Mouse (Mus musculus): ENCODE data around the gene Zbtb16.
A peak's percentile ranks its signal among the peaks of the same experiment; 100 is the strongest.

Gene Zbtb16

DNA sequence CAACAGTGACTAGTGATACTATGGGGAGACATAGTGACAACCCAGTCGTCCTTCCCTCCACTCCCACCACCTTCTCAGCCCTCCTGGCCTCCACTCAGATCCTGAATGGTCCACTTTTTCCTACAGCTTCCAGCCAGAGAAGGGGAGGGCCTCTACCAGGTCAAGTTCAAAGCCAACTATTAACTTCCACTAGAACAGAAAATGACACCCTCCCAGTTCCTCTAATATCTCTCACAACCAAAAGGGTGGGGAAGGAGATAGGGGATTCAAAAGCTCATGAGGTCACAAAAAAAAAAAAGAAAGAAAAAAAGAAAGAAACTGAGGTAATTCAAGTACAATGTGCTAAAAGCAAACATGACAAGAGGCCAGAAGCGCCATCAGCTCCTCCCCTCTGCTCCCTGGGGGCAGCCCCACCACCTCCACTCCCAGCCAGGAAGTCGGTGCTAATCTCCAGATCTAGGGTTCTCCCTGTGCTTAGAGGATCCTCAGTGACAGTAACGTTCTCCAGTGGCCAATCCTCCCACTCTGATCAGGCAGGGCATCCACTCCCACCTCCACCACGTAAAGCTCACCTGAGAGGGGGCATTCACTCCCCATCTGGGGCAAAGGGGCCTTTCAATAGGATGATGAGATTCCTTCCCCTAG, 180.4 kb downstream of the Zbtb16 start:
- no peak for DNase-seq

DNA sequence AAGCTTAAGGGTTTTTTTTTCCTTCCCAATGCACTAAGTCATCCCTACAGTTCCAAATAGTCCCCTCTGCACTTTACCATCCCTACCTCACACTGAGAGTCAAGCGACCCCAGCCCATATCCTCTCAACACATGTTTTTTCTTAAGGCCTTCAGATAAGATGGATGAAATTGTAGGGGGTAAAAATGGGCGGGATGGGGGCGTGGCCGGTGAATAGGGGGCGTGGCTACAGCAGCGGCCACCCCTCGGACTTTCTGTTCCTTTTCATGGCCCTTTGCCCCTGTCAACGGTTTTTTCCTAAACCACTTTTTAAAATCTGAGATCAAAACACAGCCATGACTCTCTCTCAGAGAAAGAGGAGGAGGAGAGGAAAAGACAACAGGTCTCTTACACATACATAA, 181.3 kb downstream of the Zbtb16 start:
- no peak for DNase-seq

DNA sequence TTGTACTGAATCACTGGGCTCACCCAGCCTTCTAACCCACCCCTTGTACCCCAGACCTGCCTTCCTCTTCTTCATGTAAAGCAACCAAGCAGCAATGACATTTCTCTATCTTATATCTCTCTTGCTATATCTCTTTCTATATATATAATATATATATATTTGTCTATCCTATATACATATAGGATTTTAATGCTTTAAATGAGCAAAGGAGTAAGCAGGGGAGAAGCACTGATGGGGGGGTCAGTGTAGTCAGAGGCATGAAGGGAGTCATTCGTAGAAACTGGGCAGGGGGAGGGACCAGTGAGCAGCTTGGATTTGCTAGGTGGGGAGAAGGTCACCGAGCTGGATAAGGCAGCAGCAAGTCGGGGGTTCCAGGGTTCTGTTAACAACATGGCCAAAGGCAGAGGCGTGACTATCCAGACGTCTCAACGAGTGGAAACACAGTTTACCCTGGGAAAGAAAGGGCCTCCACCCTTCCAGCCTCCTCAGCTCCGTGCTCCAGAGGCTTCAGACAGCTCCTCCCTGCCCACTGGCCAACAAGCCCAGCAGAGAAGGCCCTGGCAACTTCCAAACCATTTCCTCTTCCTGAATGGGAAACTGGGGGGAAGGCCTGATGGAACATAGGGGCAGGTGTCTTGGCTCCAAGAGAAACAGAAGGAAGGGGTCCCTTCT, 182.5 kb downstream of the Zbtb16 start:
- no peak for DNase-seq

DNA sequence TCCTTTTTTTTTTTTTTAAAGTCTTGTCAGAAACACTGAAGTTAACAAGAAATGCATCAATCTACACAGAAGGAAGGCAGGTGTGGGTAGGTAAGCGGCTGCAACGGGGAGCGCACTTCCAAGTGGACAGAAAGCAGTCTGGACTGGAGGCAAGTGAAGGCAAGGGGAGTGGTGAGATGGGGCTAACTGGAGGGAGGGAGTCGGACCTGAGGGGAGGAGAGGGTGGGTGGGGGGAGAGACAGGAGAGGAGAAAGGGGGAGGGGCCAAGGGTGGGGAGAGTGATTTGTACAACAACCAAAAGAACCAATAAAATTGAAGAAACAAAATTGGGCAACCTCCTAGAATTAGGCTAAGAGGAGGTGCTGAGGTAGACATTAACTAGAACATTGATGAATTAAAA, 184.0 kb downstream of the Zbtb16 start:
- DNase-seq: no peak

- no peak for DNase-seq
Observed at GRCm38 (mm10) chr9:48650846-48651245, 185.2 kb downstream of the Zbtb16 start.

DNA sequence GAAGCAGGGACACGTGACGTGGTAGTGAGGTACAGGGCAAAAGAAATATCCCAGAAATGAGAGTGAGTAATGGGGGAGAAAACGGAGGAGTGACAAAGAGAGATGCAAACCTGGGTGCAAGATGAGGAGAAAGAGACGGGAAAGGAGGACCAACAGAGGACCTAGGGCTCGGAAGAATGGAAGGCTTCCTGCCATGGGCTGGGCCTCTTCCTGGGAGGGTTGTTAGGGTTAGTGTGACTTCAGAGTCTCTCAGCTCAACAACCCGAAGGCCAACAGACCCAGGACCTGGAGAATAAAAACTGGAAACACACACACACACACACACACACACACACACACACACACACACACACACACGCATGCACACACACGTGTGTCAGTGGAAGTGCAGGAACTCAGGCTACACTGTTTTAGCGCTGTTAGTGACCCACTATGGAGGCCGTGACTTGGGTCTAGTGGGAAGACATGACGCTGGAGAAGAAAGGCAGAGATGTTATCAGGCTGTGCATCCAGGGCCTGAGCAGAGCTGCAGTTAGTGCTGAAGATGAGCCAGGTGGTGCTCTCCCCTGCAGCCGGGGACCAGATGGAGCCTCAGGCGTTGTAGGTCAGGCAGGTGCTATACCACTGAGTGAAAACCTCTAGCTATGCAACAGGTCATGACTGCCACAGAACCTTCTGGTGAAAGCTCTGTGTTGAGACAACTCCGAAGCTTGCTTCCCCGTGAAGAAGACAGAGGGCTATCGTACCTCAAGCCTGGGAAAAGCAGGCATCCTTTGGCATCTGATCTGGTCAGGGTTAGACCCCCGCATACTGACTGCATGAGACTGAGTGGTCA, 186.0 kb downstream of the Zbtb16 start:
- no peak for DNase-seq

DNA sequence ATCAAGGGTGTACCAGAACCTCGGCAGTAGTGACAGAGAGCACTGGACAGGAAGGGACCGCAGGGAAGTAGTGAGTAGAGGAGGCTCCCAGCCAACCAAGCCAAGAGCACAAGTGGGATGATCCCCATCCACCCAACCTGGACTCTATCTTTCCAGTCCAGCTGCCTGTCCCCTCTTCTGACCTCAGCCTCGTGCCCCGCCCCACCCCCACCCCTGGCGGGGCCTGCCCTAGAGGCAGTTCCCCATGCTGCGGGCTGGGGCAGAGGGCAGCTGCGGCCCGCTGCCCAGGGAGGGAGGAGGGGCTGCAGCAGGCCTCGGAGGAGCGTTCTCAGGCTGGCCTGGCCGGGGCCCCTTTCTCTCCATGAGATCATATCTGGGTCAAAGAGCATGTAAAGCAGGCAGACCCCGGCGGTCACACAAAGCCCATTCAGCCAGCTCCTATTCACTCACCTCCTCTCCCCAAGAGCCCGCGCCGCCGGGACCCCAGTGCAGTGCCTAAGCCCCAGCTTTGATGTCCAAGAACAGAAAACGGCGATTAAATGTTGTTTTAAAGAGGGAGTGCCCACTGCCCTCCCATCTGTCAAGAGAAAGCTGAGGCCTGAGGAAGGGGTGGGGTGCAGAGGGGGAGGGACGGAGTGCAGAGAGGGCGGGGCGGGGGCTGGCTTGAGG, 186.8 kb downstream of the Zbtb16 start:
- peak; percentile 28 for DNase-seq

DNA sequence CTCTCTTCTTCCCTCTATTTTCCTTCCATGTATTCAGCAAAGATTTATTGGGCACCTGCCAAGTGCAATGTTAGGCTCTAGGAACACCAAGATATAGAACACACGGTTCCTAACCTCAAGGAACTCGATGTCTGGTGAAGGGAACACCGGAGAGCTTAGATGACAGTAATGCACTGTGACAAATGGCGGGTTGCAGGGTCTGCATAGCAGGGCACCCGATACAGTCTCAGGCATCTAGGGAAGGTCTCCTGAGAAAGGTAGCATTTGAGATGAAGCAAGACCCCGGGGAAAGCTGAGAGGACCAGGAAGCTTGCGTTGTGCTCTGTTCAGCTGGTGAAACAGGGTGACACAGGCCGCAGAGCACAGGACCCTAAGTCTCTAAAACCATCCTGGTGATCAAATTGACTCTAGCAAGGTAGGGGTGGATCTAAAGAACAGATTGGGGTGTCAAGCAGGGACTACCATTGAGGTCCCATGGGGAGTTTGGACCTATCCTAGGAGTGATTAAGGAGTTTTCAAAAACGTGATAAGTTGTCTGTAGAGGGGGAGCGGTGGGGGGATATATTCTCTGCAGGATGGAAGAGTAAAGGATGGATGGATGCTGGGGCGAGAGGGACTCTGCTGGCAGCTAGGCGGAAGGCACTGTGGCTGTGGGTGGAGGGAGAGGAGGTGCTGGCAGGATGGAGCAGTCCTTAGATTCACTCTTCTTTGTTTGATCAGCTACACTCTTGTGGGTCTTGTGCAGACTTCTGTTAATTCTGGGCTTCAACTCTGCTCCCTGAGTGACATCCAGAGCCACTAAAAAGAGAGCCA, 187.5 kb downstream of the Zbtb16 start:
- peak; percentile 11 for DNase-seq

- peak; percentile 4 for DNase-seq
Observed at GRCm38 (mm10) chr9:48647648-48648284, 188.3 kb downstream of the Zbtb16 start.

DNA sequence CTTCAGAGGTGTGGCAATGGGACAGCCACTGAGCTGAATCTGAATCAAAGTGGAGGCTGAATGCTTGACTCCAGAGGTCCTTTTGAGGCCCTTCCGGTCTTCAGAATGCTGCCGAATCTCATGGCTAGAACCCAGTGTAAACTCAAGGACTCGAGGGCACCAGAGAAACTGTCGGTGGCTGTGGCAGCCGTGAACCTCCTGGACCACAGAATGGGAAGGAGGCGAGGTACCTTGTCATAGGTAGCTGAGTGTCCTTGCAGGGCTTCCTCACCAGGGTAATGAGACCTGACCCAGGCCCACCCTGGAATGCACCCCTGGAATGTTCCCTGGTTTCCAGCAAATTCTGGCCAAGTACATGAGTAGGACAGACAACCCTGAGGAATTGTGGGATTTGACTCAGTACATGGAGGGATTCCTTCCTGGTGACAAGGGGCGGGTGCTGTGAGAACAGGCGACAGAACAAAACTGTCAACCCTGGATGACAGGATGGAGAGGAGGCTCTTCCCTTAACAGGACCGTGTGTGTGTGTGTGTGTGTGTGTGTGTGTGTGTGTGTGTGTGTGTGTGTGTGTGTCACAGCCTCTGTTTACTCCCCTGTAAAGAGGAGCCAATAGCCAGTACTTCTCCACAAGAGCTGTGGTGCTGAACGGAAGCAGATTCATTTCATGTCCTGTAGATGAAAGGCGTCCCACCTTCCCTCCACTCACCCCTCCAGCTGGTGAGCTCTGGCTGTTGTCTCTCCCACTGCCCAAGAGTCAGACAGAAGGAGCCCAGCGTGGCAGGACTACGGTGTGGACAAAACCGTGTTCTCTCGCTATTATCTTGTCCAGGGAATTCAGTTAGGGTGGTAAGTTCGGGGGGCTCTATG, 189.0 kb downstream of the Zbtb16 start:
- peak; percentile 5 for DNase-seq

DNA sequence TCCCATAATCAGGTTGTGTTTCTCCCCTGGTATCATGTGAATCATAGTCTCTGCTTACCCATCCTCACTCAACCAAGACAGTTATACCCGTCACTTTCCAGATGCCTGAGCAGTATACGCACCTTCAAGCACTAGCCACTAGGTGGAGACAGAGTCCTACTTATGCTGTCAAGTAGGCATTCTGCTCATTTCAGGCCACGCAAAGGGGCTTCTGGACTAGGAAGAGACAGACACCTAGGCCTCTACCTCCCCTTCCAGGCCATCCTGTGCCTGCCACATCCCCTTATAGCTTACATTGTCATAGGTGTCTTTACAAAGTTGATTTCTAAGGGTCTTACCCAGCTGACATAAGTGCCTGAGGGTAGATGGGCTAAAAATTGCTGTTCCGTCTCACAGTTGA, 189.8 kb downstream of the Zbtb16 start:
- peak; percentile 75 for DNase-seq

DNA sequence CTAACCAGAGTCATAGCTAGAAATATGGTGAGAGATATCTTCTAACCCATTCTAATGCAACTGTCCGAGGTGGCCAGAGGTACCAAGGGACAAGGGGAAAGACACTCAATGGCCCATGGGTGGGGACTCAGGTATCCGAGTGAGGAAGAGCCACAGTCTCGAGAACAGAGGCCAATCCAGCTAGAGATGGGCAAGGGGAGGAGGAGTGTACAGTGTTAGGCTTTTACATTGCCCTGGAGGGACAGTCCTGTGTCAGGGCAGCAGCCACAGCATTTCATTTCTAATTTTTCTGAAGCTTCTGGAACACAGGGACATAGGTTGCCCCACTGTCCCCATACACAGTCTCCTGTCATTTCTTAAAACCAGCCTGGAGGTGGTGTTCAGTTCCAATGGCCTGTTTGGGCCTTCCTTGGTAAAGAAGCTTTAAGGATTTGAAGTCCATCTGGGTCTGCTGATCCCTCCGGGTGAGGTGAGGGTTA, 190.3 kb downstream of the Zbtb16 start:
- no peak for DNase-seq

DNA sequence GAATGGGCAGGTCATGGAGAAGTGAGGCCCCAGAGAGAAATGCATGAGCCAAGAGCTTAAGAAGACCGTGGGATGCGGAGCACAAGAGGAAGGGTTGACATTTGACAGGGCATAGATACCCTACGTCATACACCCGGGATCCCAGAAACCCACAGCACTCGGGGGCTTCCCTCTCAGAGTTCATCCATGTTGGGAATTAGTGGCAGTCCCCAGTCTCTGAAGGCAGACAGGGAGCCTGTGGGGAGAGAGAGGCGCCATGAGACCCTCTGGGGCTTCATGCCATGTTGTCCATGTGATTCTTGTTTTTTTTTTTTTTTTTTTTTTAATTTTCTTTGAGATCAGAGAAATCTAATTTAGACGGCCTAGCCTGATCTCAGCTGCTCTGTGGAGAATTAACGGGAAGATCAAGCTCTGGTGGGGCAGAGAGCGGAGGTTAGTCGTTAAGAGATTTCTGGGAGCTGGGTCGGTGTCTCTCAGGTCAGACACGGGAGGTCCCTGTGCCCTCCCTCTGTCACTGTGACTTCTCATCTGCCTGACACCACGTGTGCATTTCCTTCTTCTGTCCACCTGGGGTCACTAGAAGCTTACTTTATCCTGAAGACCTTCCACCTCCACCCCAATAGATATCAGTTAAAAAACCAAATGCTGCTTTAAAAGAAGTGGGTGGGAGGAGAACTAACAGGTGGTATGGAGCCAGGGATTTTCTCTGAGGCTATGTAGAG, 190.9 kb downstream of the Zbtb16 start:
- no peak for DNase-seq

- DNase-seq: no peak
Observed at GRCm38 (mm10) chr9:48644376-48644775, 191.6 kb downstream of the Zbtb16 start.

GRCm38 (mm10) chr9:48641636-48642035, 194.4 kb downstream of the Zbtb16 start:
- no peak for DNase-seq

- no peak for DNase-seq
Observed at GRCm38 (mm10) chr9:48640881-48641280, 195.1 kb downstream of the Zbtb16 start.

DNA sequence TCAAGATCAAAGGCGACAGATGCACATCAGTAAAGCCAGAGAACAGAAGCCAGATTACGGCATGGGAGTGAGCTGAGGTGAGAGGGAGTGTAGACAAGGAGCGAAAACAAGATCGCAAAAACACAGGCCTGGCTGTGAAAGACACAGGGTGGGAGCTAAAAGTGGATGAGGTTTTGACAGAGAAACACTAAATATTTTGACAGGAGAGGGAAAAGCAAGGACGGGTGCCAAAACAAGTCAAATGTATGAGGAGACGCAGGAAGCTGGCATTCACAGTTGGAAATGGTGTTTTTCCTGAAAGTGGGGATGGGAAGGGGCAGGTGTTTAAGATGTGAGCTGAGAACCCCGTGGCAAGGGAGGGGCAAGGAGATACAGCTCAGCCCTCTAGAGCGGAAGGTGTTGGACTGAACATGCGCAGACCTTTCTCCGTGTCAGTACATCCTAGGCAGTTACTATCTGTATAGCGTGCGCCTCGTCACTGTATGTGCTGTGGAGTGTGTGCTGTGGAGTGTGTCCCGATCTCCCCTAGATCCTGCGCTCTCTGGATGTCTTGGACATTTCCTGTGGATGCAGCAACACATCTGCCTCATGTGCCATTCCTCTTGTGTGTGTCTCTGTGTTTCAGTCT, 197.7 kb downstream of the Zbtb16 start:
- DNase-seq: no peak

GRCm38 (mm10) chr9:48637161-48637560, 198.9 kb downstream of the Zbtb16 start:
- DNase-seq: no peak

DNA sequence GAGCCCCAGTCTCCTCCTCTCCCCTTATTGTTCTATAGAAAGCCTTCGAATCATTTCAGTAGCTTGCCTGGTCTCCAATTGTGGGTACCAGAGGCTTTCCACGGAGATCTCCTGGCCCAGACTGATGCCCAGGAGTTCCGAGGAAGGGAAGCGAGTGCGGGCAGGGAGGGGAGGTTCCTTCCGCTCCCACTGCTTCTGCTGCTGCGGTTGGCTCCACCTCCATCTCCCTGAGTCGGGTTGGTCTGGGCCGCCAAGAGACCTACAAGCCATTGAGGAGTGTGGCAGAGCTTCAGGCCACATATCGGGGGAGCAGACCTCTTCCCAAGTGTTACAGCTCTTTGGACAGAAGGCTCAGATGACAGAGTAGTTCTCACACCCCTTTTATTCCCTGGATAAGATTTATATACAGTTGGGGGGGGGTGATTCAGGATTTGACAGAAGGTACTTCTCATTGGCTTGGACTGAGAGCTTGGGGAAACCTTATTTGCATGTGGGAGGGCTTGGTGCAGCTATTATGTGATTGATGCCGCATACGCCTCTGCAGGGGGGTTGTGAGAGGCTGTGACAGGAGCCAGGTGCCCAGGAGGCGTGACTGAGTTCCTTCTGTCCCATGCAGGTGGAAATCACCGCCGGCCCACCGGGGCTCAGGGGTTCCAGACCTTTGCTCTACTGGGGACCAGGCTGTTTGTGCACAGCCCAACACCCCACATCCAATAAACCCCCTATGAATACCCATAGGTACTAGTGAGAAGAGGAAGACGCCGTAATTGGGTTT, 200.3 kb downstream of the Zbtb16 start:
- DNase-seq: no peak

Data from layer of hippocampus, adult 9-11 months (tissue).